Mouse (Mus musculus) liver, embryonic 18 days (tissue): Measurements from ENCODE around the gene Rps18. TPM values are rescaled to one million over a fixed set of nuclear protein-coding genes. Genes with fewer than 3 reads are reported as not detected.

ENCODE experiments used
- polyA plus RNA-seq: library from polyadenylated mRNA; depleted of rRNA; stranded (reverse); fragments of >200 nt; gene quantifications from 2 replicates; pipeline ENCODE4 v1.2.3, GENCODE M21; 2012; rRNA removed

Rps18 gene
- polyA plus RNA-seq: 1,178 and 1,295 TPM in 2 replicates

GRCm38 (mm10) chr17:33955555-33956214, at the start of gene Rps18, which contains the start of gene Vps52:
Rps18 (minus strand) TSS chr17:33956001.
Vps52 (plus strand) TSS chr17:33955812.

GRCm38 (mm10) chr17:34000150-34000537, 44.3 kb upstream of the Rps18 start, which contains the start of gene H2-K1:
H2-K1 (minus strand) TSS chr17:34000347.

GRCm38 (mm10) chr17:33951021-33951946, 4.5 kb downstream of the Rps18 start, which contains the start of gene B3galt4:
B3galt4 (minus strand) TSS chr17:33951488.

GRCm38 (mm10) chr17:33940206-33940805, 15.5 kb downstream of the Rps18 start, which contains the start of the genes Pfdn6 and Wdr46:
Pfdn6 (minus strand) TSS chr17:33940343.
Wdr46 (plus strand) TSS chr17:33940660.

GRCm38 (mm10) chr17:33929371-33930279, 26.2 kb downstream of the Rps18 start, which contains the start of gene Rgl2:
Rgl2 (plus strand) TSS chr17:33929543.

GRCm38 (mm10) chr17:33915671-33916250, 40.0 kb downstream of the Rps18 start, which contains the start of the genes Tapbp and Zbtb22:
Tapbp (plus strand) TSS chr17:33915899.
Zbtb22 (plus strand) TSS chr17:33915904.

GRCm38 (mm10) chr17:33909077-33909868, 46.5 kb downstream of the Rps18 start, which contains the start of gene Daxx:
Daxx (plus strand) TSS chr17:33909414.

GRCm38 (mm10) chr17:33904835-33905234, 51.0 kb downstream of the Rps18 start, which contains the start of gene Platr17:
Platr17 (plus strand) TSS chr17:33905135.

Other genes with a start within 250 kb of the Rps18 start
- 124 and 134 TPM in 2 replicates for gene March2, start 237.3 kb downstream of the Rps18 start, polyA plus RNA-seq
- gene Rab11b, start 195.5 kb downstream of the Rps18 start, polyA plus RNA-seq: 86.1 and 92.3 TPM in 2 replicates
- 51.8 and 56.4 TPM in 2 replicates for gene Angptl4, start 174.2 kb downstream of the Rps18 start, polyA plus RNA-seq
- 15.8 and 17.2 TPM in 2 replicates for gene Kank3, start 145.5 kb downstream of the Rps18 start, polyA plus RNA-seq
- 624 and 816 TPM in 2 replicates for gene Rps28, start 131.4 kb downstream of the Rps18 start, polyA plus RNA-seq
- gene Ndufa7, start 131.4 kb downstream of the Rps18 start, polyA plus RNA-seq: 189 and 197 TPM in 2 replicates
- 8.3 and 9.0 TPM in 2 replicates for gene Cd320, start 112.9 kb downstream of the Rps18 start, polyA plus RNA-seq
- gene Gm7029, start 82.2 kb downstream of the Rps18 start, polyA plus RNA-seq: not detected in 2 replicates
- gene Kifc1, start 65.3 kb downstream of the Rps18 start, polyA plus RNA-seq: 19.2 and 21.8 TPM in 2 replicates
- gene Platr17, start 50.9 kb downstream of the Rps18 start, polyA plus RNA-seq: 0.63 and 0.78 TPM in 2 replicates
- 17.5 and 19.5 TPM in 2 replicates for gene Daxx, start 46.6 kb downstream of the Rps18 start, polyA plus RNA-seq
- gene Tapbp, start 40.1 kb downstream of the Rps18 start, polyA plus RNA-seq: 19.7 and 21.7 TPM in 2 replicates
- gene Zbtb22, start 40.1 kb downstream of the Rps18 start, polyA plus RNA-seq: 11.4 and 11.9 TPM in 2 replicates
- gene Rgl2, start 26.5 kb downstream of the Rps18 start, polyA plus RNA-seq: 21.4 and 28.9 TPM in 2 replicates
- 45.7 and 46.0 TPM in 2 replicates for gene Pfdn6, start 15.7 kb downstream of the Rps18 start, polyA plus RNA-seq
- 11.8 and 12.7 TPM in 2 replicates for gene Wdr46, start 15.3 kb downstream of the Rps18 start, polyA plus RNA-seq
- gene B3galt4, start 4.5 kb downstream of the Rps18 start, polyA plus RNA-seq: 1.4 and 1.9 TPM in 2 replicates
- gene Vps52, start 189 bp downstream of the Rps18 start, polyA plus RNA-seq: 15.0 and 17.0 TPM in 2 replicates
- 340 and 427 TPM in 2 replicates for gene H2-K1, start 44.3 kb upstream of the Rps18 start, polyA plus RNA-seq
- gene Ring1, start 68.7 kb upstream of the Rps18 start, polyA plus RNA-seq: 12.5 and 18.5 TPM in 2 replicates
- gene H2-Ke6, start 72.1 kb upstream of the Rps18 start, polyA plus RNA-seq: 51.8 and 62.7 TPM in 2 replicates
- gene Slc39a7, start 75.7 kb upstream of the Rps18 start, polyA plus RNA-seq: 42.7 and 48.3 TPM in 2 replicates
- 18.5 and 21.0 TPM in 2 replicates for gene Rxrb, start 75.8 kb upstream of the Rps18 start, polyA plus RNA-seq
- gene Col11a2, start 83.4 kb upstream of the Rps18 start, polyA plus RNA-seq: 0.48 and 0.67 TPM in 2 replicates
- gene H2-Oa, start 136.3 kb upstream of the Rps18 start, polyA plus RNA-seq: 0.81 and 1.1 TPM in 2 replicates
- 4.5 and 5.3 TPM in 2 replicates for gene H2-DMa, start 163.5 kb upstream of the Rps18 start, polyA plus RNA-seq
- gene Brd2, start 166.6 kb upstream of the Rps18 start, polyA plus RNA-seq: 45.0 and 46.4 TPM in 2 replicates
- gene H2-DMb2, start 187.3 kb upstream of the Rps18 start, polyA plus RNA-seq: 0.83 and 0.86 TPM in 2 replicates
- gene H2-DMb1, start 197.1 kb upstream of the Rps18 start, polyA plus RNA-seq: 2.5 and 2.6 TPM in 2 replicates
- gene Tap1, start 231.6 kb upstream of the Rps18 start, polyA plus RNA-seq: 8.9 and 10.8 TPM in 2 replicates
- 14.2 and 19.7 TPM in 2 replicates for gene Psmb9, start 231.8 kb upstream of the Rps18 start, polyA plus RNA-seq
- 26.6 and 37.5 TPM in 2 replicates for gene Psmb8, start 241.7 kb upstream of the Rps18 start, polyA plus RNA-seq
- 7.1 and 7.6 TPM in 2 replicates for gene Tap2, start 247.5 kb upstream of the Rps18 start, polyA plus RNA-seq